Mouse (Mus musculus): ENCODE data around the gene Trpc5.

The Trpc5 gene

DNA sequence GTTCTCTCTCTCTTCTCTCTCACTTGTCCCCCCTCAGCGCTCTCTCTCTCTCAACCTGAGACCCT lies at the start of gene Trpc5:
TSS of gene Trpc5 (minus strand) at position 39 of the 65 bp plus-strand sequence.
- DNase-seq (ENCODE audit: low read depth, low spot score), result no peak

DNA sequence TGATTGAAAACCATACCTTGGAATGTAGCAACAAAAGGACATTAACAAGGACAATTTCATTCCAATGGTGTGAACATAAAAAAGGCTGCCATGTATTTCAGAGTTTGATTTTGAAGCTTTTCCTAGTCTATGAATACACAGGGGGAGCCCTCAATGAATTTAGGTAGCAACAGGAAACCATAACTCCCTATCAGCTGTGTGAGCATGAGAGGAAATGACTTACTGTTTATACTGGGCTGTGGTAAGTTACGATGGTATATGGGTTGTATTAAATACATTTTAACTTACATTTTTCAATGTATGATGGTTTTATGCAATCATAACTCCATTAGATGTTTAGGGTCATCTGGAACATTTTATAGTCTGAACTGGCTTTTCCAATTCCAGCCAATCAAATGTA lies 28.4 kb upstream of the Trpc5 start:
- no peak for DNase-seq (ENCODE audit: low read depth, low spot score)

DNA sequence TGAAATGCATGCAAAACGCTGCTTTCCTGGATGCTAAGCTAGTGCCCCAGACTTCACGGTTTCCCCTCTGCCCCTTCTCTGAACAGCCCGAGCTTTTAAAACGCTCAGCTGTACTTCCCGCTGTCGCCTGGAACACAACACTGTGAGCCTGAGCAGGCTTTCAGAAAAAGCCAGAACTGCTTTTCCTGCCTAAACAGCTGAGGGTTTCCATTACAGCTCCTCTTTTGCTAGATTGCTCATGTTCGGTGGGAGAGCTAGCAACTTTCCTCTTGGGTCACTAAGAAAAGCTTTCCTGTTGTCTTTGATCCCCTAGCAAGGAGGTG lies 1.8 kb upstream of the Trpc5 start:
- DNase-seq (ENCODE audit: low read depth, low spot score), result no peak

DNA sequence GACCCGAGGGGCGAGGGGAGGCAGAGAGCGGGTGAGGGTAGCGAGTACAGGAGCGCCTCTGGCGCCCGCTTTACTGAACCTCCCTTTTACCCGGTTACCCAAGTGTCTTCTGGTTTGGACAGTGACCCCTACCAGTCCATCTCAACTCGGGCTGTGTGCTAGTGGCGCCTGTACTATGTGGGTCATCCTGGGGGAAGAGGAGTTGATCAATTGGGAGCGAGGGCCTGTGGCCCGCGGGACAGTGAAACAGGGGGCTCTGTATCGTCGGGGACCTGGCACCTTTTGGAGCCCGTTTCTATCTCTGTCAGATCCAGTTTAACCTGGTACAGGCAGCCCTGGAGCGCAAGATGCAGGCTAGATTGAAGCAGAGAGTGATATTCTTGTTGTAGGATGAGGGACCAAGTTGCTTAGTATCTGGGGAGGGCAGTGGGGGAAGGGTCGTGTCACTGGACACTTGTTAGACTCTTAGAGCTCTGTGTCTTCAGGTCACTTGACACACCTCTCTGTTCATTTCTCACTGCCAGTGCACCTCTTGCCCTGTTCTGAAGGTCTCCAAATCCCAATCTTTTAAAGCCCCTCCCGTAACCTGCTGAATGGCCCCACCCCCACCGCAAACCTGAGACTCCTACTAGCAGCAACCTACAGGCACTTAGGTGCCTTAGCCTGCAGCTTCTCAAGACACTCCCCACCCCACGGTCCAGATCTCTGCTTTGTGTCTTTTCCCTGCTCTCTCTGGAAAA lies 1.3 kb upstream of the Trpc5 start:
- no peak for DNase-seq (ENCODE audit: low read depth, low spot score)

DNA sequence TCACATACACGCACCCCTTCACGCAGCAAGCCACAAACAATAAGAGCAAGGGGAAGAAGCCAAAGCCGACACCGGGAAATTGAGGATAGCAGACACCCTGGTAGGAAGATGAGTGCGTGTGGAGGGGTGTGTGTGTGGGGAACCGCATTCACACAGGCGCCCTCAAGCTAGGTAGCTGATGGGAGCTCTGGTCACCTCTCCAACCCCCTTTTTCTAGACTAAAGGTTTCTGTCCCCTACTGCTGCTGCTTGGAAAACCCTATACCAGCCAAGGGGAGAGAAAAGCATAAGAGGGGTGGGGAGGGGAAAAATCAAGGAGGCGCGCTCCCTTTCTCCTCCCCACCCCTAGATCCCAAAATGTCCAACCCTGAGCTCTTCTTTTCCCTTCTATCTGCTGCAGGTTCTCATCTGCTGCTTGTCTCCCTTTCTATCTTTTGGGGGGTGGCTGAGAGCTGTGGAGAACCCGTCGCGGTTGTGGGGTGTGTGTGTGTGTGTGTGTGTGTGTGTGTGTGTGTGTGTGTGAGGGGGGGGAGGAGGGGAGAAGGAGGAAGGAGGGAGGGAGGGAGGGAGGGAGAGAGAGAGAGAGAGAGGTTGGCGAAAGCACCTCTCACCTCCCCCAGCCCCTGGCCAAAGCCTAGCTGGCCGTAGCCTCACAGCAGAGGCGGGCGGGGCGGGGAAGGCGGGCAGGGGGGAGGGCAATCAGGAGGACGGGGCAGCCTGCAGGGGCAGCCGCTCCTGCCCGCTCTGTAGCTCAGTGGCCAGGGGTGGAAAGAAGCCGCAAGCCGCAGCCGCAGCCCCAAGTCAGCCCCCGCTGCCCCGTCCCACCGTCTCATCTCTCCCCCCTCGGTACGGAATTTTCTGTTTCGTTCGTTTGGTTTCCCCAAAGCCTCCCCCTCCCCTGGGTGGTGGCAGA lies 483 bp upstream of the Trpc5 start, which contains the start of gene Rtl4:
TSS of gene Rtl4 (plus strand) at position 701 of the 912 bp plus-strand sequence.
- no peak for DNase-seq (ENCODE audit: low read depth, low spot score)

DNA sequence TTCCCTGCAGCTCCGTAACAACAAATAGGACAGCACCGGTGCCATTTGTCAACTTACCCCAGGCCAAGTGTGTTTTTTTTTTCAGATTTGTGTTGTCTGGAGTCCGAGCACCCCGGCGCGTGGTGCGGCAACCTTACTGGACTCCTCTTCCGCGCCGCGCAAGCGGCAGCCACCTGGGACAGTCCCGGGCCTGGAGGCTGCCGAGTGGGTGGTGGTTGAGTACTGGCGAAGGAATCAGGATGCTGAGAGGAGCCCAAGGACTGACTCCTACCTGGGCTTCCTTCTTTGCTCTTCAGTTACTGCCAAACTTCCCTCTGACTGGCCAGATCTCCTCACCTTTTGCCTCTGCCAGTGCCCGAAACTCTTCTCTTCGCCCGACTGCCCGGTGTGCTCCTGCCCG lies 238 bp downstream of the Trpc5 start:
- DNase-seq (ENCODE audit: low read depth, low spot score), result no peak

DNA sequence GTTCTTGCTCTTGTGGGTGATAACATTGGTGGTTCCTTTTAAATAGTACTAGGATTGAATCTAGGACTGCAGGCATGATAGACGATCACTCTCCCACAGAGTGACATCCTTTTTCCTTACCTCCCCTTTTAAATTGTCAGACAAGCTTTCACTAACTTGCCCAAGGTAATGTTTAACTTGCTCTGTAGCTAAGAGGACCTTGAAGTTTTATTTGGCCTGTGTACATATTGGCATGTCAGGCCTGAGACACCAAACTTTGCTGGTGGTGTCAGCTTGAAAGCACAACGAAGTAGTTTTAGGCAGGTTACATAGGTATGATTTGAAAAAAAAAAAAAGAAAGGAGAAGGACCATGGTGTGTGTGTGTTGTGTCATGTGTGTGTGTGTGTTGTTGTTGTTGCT lies 35.8 kb downstream of the Trpc5 start:
- DNase-seq (ENCODE audit: low read depth, low spot score), result no peak

DNA sequence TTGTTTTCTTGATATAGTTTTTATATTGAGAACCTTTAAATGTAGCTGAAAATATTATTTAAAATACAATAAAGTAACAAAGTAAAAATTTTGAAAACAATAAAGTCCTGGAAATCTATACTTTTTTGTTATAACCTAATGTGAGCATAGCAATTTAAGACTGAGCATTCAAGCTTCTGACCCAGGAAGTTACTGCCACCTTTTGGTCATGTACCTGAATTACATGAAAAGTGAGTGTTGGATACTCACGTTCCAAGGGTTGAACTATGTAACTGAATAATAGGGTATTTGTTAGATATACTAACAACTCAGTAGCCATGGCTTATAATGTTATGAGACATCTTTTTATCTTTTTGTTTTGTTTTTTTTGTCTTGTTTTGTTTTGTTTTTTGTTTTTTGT lies 42.6 kb downstream of the Trpc5 start:
- DNase-seq (ENCODE audit: low read depth, low spot score), result no peak

DNA sequence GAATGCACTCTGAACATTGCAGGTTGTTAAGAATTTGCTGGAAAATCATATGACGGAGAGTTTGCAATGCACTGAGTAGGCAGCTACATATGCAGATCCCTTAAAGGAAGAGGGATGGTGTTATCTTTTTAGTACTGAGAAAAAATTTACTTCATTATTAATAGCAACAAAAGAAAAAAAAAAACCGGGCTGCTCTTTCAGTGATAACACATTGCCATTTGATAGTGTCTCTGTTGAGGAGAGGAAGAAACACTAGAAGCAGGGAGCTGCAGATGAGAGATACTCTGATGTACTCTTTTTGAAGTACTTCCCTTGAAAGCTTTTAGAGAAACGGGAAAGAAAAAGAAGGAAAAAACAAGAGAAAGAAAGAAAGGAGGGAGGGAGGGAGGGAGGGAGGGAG lies 43.2 kb downstream of the Trpc5 start:
- DNase-seq (ENCODE audit: low read depth, low spot score), result no peak

DNA sequence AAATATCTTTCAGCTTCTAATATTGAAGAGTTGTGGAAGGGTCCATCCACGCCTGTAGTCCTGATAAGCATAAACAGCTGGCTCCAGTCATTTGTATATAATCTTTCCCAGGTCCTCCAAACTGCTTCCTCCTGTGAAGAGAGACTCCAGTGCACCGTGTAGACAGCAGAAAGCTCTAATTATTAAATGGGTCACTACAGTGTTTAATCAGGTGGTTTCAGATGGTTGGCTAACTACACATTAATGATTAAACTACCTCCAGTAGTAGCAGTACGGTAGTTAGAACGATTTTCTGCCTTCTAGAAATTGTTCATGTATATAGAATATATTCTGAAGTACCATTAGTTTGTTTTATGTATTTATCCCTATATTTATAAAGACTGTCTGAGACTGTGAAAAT lies 75.2 kb downstream of the Trpc5 start:
- no peak for DNase-seq (ENCODE audit: low read depth, low spot score)

DNA sequence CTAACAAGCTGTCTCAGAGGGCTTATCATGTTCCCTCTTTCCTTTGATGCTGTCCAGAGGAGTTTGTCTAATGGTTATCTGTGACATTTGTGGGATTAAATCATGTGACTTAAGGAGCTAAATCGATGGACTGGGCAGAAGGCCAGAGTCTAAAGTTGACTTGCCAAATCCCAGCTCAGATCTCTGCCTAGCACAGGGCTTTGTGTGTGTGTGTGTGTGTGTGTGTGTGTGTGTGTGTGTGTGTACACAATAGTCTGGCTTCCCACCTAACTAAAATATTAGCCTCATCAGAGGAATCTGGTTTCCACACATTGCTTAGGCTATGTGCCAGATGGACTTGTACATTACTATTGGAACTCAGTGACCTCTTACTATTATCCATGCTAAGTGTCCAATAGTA lies 151.5 kb downstream of the Trpc5 start:
- DNase-seq (ENCODE audit: low read depth, low spot score), result no peak

DNA sequence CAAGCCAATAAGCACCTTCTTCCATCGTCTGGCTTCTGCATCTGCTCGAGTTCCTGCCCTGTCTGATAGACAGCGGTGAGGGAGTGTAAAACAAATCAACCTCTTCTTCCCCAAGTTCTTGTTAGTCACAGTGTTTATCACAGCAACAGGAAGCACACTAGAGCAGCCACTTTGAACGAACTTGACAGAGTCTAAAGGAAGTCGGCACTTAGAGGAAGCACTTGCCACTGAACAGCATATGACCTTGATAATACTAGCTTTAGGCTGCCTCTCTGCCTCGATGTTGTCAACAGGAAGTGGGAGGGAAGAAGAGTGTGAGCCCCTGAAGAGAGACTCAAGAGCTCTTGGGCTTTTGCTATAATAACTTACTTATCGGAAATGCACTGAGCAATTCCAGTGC lies 161.9 kb downstream of the Trpc5 start:
- DNase-seq (ENCODE audit: low read depth, low spot score), result no peak

DNA sequence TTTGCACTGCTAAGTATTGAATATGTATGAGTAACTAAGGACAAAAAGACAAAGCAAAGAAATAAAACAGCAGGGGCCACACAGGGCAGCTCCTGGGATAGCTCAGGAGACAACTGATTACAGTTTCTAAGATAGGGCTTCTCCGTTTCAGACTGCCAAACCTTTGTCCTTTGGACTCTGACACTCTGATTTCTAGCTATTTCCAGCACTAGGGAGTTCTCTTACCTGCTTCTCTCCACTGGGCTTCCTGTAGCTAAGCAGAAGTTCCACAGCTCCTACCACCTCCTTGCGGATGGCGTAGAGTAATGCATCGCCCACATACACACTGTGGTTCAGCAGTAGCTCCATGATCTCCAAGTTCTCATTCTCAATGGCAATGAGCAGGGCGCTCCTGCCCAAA lies 164.7 kb downstream of the Trpc5 start:
- no peak for DNase-seq (ENCODE audit: low read depth, low spot score)

DNA sequence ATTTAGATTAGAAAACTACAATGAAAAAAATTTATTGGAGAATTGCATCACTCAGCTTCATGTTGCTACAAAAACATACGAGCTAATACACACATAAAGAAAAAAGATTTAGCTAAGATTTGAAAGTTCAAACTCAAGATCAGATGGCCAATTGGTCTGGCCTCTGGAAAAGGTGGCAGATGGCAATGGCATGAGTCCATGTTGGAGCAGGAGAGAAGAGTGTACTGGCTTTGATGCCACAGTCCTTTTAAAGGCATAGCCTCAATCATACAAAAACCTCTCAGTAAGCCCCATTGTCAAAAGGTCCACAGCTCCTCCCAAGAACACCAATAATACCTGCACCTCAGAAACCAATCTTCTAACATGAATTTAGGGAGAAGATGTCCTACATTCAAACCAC lies 196.6 kb downstream of the Trpc5 start:
- no peak for DNase-seq (ENCODE audit: low read depth, low spot score)

DNA sequence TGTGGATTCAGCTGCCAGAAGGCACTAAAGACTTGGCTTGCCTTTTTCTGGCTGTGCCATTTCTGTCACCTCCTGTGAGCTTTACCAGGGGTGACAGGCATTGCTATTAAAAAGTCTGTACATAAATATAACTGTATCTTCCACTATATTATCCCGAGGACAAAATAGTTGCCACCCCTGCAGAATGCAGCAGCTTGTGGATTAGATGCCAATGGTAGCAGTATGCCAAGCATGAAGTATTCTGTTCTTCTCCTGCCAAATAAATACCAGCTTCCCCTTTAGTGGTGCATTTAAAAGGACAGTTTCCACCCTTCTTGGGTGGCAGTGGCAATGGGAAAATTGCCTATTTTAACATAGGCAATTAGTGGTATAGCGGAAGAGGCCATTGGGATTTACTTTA lies 223.6 kb downstream of the Trpc5 start:
- no peak for DNase-seq (ENCODE audit: low read depth, low spot score)

DNA sequence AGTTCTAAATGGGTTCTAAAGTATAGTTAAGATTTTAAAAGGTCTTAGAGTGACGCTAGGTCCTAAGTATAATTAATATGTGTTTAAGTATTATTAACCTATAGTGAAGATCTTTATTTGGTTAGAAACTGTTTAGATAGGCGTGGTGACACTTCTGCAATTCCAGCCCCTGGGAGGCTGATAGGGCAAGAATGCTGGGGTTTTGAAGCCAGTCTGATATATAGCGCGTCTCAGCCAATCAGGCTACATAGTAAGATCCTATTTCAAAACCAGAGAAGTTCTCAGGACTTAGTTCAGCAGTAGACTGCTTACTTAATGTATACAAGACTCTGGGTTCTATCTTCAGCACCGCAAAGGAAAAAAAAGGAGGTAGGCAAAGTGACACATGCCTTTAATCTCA lies 231.7 kb downstream of the Trpc5 start, which contains the start of gene Trpc5os:
TSS of gene Trpc5os (plus strand) at position 301 of the 400 bp plus-strand sequence.
- DNase-seq (ENCODE audit: low read depth, low spot score), result no peak

DNA sequence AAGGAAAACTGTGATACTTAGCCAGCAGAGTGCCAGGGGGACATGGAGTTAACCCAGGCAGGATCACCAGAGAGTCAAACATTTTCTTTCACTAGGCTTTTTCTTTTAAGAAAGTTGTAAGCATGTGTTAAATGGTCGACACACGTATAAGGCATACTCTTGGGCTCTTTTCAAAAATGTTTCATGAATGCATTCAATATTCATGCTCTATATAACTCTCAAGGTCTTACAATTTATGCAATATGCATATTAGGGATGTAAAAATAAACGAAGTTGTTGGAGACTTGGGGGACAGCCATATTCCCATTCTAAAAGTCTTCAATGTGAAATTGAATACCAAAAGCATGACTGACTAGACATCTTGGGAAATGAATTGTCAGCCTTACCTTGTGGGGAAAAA lies 264.1 kb downstream of the Trpc5 start:
- DNase-seq (ENCODE audit: low read depth, low spot score), result no peak

DNA sequence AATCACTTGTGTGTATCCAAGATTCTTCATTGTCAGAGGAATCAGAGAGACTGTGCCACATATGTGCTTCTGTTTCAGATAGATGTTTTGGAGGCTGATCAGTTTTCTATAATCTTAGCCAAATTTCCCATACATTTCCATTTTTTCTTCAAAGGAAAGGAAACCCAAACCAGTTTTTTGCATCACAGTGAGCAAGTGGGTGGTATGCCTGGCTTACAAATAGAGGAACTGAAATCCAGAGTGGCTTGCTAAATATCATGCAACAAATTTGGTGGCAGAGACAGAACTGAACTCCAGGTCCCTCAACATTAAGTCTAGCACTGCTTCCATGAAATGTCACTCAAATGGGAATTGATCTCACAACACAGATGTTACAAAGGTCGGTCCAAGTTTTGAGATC lies 266.9 kb downstream of the Trpc5 start:
- DNase-seq (ENCODE audit: low read depth, low spot score), result no peak

DNA sequence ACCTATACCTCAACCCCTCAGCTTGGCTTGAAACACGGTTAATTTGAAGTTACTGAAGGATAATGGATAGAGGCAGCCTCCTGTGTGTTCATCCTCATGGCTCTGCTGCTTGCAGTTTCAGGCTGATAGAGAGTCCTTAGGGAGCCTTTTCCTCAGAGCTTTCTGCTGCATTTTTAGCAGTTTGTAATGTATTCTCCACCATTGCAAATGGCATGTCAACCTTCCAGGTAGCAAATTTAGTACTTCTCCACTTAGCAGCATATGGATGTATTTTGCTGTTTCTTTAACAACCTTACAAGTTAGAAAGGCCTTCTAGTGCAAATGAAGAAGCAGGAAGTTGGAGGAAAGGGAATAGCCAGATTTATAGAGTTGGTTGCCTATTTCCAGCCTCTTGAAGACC lies 267.7 kb downstream of the Trpc5 start:
- DNase-seq (ENCODE audit: low read depth, low spot score), result no peak

DNA sequence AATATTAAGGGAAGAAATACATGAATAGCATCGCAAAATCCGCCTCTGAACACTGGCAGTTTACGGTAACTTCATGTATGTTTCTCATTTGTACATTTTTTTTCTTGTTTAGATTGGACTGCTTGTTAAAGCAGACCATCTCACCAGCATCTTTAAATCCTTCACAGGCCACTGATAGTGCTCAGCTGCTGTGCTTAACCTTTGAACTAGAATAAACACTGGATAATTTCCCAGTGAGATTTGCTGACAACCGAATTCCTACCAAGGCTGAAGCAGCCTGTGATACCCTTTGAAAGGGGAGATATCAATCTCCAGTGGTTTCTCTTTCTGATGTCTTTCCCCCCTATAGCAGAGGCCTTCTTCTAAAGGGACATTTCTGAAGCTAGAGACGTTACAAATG lies 279.9 kb downstream of the Trpc5 start:
- DNase-seq (ENCODE audit: low read depth, low spot score), result no peak

DNA sequence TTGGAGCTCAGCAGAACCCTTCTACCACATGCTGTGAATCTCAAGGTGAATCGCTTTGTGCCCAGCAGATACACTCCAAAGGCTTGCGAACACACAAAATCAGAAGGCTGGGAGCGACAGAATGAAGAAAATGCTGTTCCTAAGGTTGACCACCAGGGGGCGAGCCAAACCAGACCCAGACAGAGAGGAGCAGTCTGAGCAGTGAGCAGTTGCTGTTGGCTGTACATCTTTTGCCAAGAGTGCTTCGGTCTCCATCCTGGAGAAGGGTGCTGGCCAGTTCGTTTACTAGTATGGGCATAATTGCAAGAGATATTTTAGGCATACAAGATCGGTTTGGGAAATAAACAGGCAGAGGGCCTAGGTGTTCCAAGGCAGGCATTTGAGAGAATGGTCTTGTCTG lies 284.5 kb downstream of the Trpc5 start:
- peak; percentile 2 for DNase-seq (ENCODE audit: low read depth, low spot score)

DNA sequence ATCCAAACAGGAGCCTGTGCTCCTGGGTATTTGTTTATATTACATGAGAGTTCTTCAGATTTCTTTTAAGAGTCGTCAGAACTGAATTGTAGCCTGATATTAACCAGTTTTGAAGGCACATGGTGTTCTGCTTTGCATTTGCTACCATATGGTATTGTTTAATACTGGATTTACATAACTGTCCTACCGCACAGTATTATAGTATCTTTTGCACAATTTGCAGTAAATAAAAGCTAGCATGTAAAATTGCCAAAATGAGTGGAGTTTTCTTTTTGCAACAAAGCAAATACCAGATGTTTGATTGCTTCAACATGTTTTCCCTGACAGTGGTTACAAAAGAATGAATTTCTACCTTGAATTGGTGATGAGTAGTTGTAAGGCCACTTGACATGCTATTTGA lies 313.8 kb downstream of the Trpc5 start:
- DNase-seq (ENCODE audit: low read depth, low spot score), result no peak

DNA sequence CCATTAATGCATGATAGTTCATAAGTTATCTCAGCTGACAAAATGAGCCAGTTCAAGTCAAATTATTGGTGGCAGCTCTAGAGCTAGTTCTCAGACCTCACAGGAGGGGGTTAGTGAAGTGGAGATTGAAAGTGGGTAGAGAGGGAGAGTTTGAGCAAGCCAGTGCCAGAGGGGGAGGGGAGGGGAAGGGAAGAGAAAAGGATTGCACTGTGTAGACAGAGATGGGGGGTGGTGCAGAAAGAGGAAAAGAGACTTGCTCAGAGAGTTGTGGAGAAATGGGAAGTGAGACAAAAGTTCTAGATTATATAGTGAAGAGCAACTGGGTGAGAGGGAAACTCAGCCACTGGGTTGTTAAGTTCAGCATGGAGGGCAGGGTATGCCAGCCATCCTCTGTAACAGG lies 349.6 kb downstream of the Trpc5 start:
- no peak for DNase-seq (ENCODE audit: low read depth, low spot score)

DNA sequence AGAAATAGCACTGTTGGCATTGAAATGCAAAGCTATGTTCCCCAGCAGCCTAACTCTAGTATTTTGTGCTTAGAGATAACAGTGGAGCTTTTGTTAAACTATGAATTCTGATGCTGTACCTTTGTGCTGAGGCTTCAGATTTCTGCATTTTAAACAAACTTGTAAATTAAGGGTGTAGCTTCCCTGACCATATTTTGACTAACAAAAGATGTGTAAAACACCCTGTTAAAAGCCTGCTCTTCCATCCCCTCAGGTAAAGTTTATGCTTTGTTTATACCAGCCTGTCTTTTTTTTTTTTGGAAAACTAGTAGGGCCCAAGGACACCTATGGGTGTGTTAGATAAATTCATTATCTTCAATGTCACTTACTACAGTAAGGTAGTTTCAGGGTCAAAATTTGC lies 350.0 kb downstream of the Trpc5 start:
- DNase-seq (ENCODE audit: low read depth, low spot score), result no peak

Data from retina, adult 2 months (tissue).